Mouse (Mus musculus): ENCODE data around the gene Cnksr1. TPM values are rescaled to one million over a fixed set of nuclear protein-coding genes. Genes with fewer than 3 reads are reported as not detected.

Cnksr1 gene
- polyA plus RNA-seq, 1 experiment from 2014 or later, result 12.2 TPM

DNA sequence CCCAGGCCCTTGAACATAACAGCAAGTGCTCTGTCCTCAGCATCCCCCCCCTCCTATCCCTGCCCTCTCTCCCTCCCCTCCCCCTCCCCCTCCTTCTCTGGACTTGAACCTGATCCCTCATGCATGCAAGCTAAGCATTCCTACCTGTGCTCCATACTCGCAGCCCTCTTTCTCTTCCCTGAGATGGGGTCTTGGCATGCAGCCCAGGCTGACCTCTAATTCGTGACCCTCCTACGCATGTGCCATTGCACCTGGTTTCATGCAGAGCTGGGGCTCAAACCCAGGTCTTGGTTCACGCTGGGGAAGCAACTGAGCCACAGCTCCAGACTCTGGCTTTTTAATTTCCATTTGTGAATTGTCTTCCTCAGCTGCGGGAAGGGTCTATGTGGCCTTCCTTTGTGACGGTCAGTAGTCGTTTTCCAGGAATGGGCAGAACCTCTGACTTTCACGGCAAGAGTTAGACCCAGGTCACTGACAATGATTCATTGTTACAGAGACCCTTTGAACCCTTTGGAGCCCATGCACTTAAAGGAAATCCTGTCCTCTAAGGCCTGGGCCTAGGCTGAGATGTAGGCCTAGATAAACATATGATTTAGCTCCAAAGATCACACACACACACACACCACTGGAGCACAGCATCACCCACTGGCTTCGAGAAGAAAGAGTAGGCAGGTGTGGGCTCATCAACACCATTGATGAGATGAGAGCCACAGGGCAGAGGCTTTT, 27.8 kb upstream of the Cnksr1 start:
- H3K27ac ChIP-seq, result no peak overlapping the region
- H3K27me3 ChIP-seq (replicated peaks), result no peaks in the 10 kb centered on the region
- no peaks in the 10 kb centered on the region for H3K36me3 ChIP-seq
- no peaks in the 10 kb centered on the region for H3K9me3 ChIP-seq
- H3K4me3 ChIP-seq (replicated peaks), result no peak overlapping the region
- H3K4me2 ChIP-seq (replicated peaks), result no peak overlapping the region
- no peak overlapping the region for H3K9ac ChIP-seq
- no peak for ATAC-seq
- 58% methylated on average over 9 of the region's 9 CpGs for WGBS
- H3K4me1 ChIP-seq (replicated peaks), result no peaks in the 10 kb centered on the region

DNA sequence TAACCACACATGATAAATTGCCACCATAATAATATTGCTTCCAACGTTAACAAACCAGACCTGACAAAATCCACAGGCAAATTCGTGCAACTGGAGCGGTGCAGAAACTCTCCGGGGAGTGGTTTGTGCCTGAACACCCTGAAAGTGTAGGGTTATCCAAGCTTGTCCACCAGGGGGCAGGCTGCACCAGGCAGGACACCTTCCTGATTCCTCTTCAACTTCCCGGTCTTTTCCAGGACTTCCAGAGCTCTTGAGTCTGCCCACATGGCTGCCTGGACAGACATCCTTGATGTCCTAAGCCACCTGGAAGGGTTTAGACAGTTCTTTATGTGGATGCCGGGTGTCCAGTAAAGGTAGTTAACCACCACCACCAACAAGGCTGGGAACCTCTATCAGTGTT, 25.0 kb upstream of the Cnksr1 start:
- Histone ChIP-seq H3K4me1 (replicated peaks) (no peaks in the 10 kb centered on the region), H3K4me3 (replicated peaks) (no peak overlapping the region), H3K27ac (no peak overlapping the region), H3K36me3 (no peaks in the 10 kb centered on the region), H3K9ac (no peak overlapping the region), H3K27me3 (replicated peaks) (no peaks in the 10 kb centered on the region), H3K9me3 (no peaks in the 10 kb centered on the region), H3K4me2 (replicated peaks) (no peak overlapping the region)
- ATAC-seq, result 0 out of 2 replicates have a peak, but pooled peaks have one; percentile 20
- 33% methylated on average over 6 of the region's 6 CpGs for WGBS

DNA sequence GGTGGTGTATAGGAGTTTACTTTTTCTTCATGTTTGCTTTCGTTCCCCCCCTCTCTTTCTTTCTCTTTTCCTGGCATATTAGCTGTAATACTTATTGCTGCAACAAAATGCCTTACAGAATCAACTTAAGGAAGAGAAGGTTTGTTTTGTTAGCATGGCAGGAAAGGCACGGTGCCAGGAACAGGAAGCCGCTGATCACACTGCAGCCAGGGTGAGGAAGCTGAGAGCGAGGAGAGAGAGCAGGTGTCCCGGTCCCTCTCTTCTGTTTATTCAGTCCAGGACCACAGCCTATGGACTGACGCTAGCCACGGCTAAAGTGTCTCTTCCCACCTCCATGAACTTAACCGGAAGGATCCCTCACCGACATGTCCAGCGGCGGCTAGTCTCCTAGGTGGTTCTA, 20.2 kb upstream of the Cnksr1 start:
- Histone ChIP-seq H3K4me3 (replicated peaks) (no peak overlapping the region), H3K9me3 (no peaks in the 10 kb centered on the region), H3K9ac (no peak overlapping the region), H3K36me3 (no peaks in the 10 kb centered on the region), H3K4me1 (replicated peaks) (peaks cover 25% of the 10 kb centered on the region; the same call in 1 of the 2 replicates), H3K4me2 (replicated peaks) (no peak overlapping the region), H3K27ac (no peak overlapping the region), H3K27me3 (replicated peaks) (peaks cover 7% of the 10 kb centered on the region)
- no peak for ATAC-seq
- 50% methylated on average over 11 of the region's 11 CpGs for WGBS

DNA sequence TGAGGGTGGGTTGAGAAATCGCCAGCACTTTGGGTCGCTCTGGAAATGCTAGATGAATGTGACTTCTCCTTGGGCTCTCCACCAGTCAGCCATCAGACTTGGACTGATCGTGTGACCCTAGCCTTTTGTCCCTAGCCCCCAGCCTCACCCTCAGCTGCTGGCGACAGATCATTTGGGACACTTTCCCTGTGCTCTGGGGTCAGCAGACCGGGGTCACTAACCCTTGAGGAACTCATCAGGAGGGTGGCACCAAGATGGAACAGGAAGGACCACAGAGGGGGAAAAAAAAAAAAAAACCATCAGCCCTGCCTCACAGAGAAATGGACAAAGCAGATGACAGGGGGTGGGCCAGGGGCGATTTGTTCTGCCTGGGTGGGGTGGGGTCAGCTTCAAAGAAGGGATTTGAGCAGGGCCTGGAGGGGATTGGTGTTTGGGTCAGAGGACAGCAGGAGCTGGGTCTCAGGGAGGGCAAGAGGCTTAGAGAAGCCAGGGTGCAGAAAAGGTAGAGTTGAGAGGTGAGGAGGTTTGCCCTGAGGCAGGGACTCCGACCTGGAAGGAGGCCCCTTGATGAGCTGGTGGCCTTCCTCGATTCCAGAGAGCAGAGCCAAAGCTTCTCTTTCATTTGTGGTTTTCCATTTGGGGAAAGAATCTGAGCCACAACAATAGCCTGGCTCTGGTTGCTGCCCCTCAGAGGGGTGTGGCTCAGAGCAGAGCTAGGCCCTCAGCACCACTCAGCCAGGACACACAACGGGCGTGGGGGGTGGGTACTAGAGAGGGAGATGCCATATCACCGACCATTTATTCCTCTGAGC, 19.2 kb upstream of the Cnksr1 start:
- H3K4me2 ChIP-seq (replicated peaks), result no peak overlapping the region
- H3K4me3 ChIP-seq (replicated peaks), result no peak overlapping the region
- 41% methylated on average over 11 of the region's 11 CpGs for WGBS
- H3K36me3 ChIP-seq, result no peaks in the 10 kb centered on the region
- ATAC-seq, result no peak
- H3K9me3 ChIP-seq, result no peaks in the 10 kb centered on the region
- H3K27ac ChIP-seq, result no peak overlapping the region
- peaks cover 16% of the 10 kb centered on the region for H3K27me3 ChIP-seq (replicated peaks)
- no peak overlapping the region for H3K9ac ChIP-seq
- H3K4me1 ChIP-seq (replicated peaks), result peaks cover 25% of the 10 kb centered on the region; the same call in 1 of the 2 replicates

DNA sequence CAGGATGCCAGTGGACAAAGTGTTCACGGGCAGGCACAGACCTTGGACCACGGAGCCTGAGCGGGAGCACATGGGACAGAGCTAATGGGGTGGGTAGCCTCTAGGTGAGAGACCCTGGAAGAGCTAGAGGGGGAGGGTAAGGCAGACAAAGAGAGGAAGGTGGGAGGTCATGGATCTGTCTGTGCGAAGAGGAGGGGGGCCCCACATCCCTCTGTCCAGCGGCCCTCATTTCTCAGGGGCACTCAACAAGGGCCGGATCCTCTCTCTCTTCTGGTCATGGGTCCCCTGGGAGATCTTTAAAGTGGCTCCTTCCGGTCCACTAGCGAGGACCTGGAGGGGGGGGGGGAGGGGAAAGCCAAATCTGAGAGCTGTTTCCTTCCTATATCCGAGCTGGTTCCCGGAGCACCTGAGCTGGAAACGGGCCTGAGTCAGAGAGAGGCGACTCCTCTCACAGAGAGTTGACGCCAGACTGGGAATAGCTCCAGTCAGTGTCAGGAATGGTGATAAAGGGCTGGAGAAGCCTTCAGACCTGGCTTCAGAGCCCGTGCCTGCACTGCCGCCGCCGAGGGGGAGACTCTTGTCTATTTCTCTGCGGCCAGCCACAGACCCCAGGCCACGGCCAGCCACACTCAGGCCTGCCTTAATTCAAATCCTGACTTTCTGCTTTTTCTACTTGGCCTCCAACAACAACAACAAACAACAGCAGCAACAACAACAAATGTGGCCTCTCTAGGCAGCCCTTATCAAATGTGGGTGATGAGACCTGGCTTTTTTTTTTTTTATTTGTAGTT, 18.4 kb upstream of the Cnksr1 start:
- Histone ChIP-seq H3K27me3 (replicated peaks) (peaks cover 24% of the 10 kb centered on the region), H3K4me1 (replicated peaks) (peaks cover 33% of the 10 kb centered on the region), H3K9me3 (no peaks in the 10 kb centered on the region), H3K27ac (0 out of 2 replicates have a peak overlapping the region, but pooled peaks have one; percentile 36), H3K9ac (no peak overlapping the region), H3K4me3 (replicated peaks) (no peak overlapping the region), H3K36me3 (no peaks in the 10 kb centered on the region), H3K4me2 (replicated peaks) (0 out of 2 replicates have a peak overlapping the region, but pooled peaks have one; percentile 24)
- 21% methylated on average over 18 of the region's 19 CpGs for WGBS
- peak; percentile 21; the same call in 1 of the 2 replicates for ATAC-seq

DNA sequence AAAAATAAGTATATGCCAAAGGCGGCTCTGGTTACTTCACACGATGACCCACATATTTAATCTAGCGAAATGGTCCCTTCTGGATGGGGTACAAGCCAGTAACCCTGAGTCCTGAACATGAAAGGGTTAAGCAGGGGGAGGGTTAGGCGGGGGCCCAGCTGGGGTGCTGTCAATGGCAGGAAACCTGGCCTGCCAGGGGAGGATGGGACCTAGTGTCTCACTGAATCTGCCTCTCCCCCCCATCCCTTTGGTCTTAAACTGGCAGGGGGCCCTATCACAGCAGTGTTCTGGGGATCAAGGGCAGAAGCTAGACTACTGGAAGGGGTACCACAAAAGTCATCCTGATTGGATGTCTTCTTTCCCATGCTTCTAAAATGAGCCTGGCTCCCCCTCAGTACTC, 17.7 kb upstream of the Cnksr1 start:
- Histone ChIP-seq H3K4me1 (replicated peaks) (peaks cover 40% of the 10 kb centered on the region), H3K4me3 (replicated peaks) (no peak overlapping the region), H3K9me3 (no peaks in the 10 kb centered on the region), H3K4me2 (replicated peaks) (no peak overlapping the region), H3K9ac (no peak overlapping the region), H3K27ac (no peak overlapping the region), H3K27me3 (replicated peaks) (peaks cover 31% of the 10 kb centered on the region), H3K36me3 (no peaks in the 10 kb centered on the region)
- ATAC-seq, result no peak
- 25% methylated on average over 4 of the region's 4 CpGs for WGBS

DNA sequence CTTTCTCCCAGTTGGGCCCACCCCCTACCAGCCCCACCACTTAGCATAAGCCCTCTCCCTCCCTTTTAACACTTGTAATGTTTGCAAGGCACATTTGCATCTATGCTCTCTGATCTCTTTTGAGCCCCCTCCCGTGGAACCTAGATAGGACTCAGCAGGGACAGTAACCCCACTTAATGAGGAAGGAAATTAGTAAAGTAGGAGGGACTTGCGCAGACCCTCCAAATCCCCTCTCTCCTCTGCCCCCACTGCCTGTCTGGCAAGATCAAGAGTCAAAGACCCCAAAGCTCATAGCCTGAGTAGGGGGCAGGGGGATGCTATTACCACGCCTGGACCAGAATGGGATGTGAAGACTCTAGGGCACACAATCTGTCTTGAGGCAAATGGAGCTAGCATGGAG, 16.6 kb upstream of the Cnksr1 start:
- H3K27me3 ChIP-seq (replicated peaks), result peaks cover 40% of the 10 kb centered on the region
- WGBS, result 48% methylated on average over 3 of the region's 3 CpGs

DNA sequence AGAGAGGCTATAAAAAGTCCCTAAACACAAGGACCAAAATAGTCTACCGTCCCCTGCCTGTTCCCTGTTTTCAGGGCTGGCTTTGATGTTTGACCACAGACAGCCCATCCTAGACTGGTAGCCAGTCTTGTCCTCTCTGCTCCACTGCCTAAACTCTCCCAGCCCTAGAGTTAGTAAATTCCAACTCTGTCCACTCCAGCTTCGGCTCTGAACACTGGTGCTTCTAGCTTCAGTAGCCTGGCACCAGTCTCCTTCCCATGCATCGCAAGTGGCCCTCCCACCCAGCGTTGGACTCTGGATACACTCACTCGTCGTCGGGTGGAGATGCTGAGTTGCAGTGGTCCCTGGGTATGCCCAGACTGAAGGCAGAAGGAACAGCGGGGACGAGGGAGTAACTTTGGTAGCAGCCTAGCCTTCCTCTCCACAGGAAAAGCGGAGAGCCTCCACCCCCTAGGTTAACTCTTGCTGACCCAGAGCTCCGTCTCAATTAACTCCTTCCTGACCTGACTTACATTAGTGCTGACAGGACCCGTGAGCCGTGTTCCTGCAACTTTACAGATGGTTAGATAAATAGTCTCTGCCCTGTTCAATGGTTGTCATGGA, 15.6 kb upstream of the Cnksr1 start, which contains the start of gene Grrp1:
Gene Grrp1 (minus strand): TSS at position 385 of the 603 bp plus-strand sequence.
- Histone ChIP-seq H3K9ac (peak within 1 kb of the TSS; percentile 21; the same call in 1 of the 2 replicates), H3K27me3 (replicated peaks) (peaks cover 46% of the 10 kb centered on the region), H3K27ac (no peak within 1 kb of the TSS), H3K4me3 (replicated peaks) (peak within 1 kb of the TSS; percentile 50), H3K4me1 (replicated peaks) (peaks cover 54% of the 10 kb centered on the region), H3K4me2 (replicated peaks) (peak within 1 kb of the TSS; percentile 98), H3K36me3 (no peaks in the 10 kb centered on the region), H3K9me3 (no peaks in the 10 kb centered on the region)
- 3% methylated on average over 13 of the region's 13 CpGs for WGBS
- ATAC-seq, result no peak

More for the DNA sequence above, 16.6 kb upstream of the Cnksr1 start:
- Histone ChIP-seq H3K4me2 (replicated peaks) (no peak overlapping the region), H3K27ac (no peak overlapping the region), H3K9me3 (no peaks in the 10 kb centered on the region), H3K36me3 (no peaks in the 10 kb centered on the region), H3K9ac (no peak overlapping the region), H3K4me3 (replicated peaks) (no peak overlapping the region), H3K4me1 (replicated peaks) (peaks cover 50% of the 10 kb centered on the region)
- no peak for ATAC-seq

DNA sequence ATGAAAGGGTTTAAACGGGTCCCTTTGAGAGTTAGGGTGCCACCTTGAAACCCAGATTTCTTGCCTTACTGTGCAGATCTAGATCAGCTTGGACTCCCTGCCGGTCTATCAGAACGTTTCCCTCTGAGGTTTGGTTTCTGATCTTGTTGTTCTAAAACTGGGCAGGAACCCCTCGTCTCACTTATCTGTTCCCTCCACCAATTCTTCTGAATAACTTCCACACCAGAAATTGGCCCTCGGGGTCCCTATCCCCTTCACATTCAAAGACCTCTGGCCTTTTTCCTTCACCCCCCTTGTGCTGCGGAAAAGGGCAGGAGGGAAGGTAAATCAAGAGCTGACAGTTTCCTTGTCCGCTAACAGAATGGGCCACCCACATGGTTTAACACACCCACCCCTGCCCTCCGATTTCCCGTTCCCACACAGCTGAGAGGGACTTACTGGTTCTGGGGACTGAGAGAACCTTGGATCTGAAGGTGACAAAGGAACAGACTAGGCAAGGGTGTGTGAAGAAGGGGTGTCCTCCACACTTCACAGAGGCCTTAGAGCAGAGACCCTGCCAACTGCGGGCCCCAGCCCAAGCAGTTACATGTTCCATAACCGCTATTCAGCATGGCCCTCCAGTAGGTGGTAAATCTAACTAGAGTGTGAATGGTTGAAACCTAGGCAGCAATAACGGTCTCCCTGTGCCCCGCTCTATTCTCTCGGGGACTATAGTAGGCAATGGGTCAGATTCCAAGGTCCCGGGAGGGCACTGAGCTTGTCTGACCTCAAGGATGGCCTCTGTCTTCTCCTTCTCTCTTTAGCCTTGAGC, 14.9 kb upstream of the Cnksr1 start:
- H3K27me3 ChIP-seq (replicated peaks), result peaks cover 52% of the 10 kb centered on the region
- H3K9ac ChIP-seq, result peak overlapping the region; percentile 21; the same call in 1 of the 2 replicates
- 21% methylated on average over 15 of the region's 15 CpGs for WGBS
- H3K9me3 ChIP-seq, result no peaks in the 10 kb centered on the region
- no peaks in the 10 kb centered on the region for H3K36me3 ChIP-seq
- no peak overlapping the region for H3K27ac ChIP-seq
- peak overlapping the region; percentile 50 for H3K4me3 ChIP-seq (replicated peaks)
- H3K4me2 ChIP-seq (replicated peaks), result peak overlapping the region; percentile 98
- H3K4me1 ChIP-seq (replicated peaks), result peaks cover 54% of the 10 kb centered on the region
- no peak for ATAC-seq

DNA sequence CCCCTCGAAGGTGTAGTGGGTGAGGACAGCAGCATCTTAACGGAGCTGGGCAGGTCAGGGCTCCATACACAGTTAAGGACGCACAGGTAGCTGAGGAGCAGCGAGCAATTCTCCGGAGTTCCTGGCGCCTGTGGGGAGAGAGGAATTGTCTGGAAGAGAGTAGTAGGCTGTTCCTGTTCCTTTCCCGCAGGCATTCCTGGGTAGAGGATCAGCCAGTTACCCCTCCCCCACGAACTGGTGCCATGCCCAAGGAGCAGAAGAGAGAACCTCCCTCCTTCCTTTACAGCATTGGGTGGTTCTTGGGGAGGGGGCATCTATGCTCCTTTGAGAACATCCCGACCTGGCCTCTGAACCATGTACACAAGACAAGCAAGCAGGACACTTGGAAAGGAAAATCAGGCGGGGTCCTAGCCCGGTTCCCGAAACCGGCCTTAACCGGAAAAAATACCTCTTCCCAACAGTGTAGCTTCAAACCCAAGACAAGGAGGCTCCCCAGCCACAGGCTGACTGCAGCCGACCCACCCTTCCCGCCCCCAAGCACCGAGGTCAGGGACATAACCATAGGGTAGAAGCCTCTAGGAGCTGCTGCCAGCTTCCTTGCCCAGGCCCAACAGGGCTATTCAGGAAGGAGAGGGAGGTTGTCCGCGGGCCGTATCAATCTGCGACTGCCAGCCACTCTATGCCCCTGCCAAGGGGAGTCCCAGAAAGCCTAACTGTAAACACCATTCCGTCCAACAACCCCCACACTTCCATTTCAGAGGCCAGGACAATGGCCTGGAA, 14.1 kb upstream of the Cnksr1 start:
- Histone ChIP-seq H3K4me1 (replicated peaks) (peaks cover 51% of the 10 kb centered on the region), H3K9me3 (no peaks in the 10 kb centered on the region), H3K36me3 (no peaks in the 10 kb centered on the region), H3K4me3 (replicated peaks) (peak overlapping the region; percentile 50), H3K27me3 (replicated peaks) (peaks cover 59% of the 10 kb centered on the region), H3K4me2 (replicated peaks) (peak overlapping the region; percentile 98), H3K27ac (no peak overlapping the region), H3K9ac (peak overlapping the region; percentile 34)
- WGBS, result 16% methylated on average over 22 of the region's 22 CpGs
- ATAC-seq, result no peak
